Mouse (Mus musculus) heart, adult 2 months (tissue): ENCODE data around the gene Trp53tg5. TPM values are rescaled to one million over a fixed set of nuclear protein-coding genes. Genes with fewer than 3 reads are reported as not detected.

Experiments used
- DNase-seq, 2 experiments: peaks; one replicate each; pipeline ENCODE4 v3.0.0; 2021
- H3K27ac ChIP-seq: fragments of 200-600 bp; 2 replicates; pipeline ENCODE4 v1.8.1; 2022
- H3K27me3 ChIP-seq: fragments of 200-500 bp; 2 replicates; pipeline ENCODE4 v1.6.1; 2012; ENCODE audit warnings: mild to moderate bottlenecking, low read length, inconsistent platforms, mixed read lengths; ENCODE audit not compliant: control insufficient read depth, insufficient read depth
- H3K36me3 ChIP-seq: fragments of 200-500 bp; 2 replicates; pipeline ENCODE4 v1.6.1; 2012; ENCODE audit warnings: low read length, inconsistent platforms; ENCODE audit not compliant: control insufficient read depth, insufficient read depth
- H3K4me1 ChIP-seq: fragments of 200-500 bp; 2 replicates; pipeline ENCODE4 v1.6.1; 2011; ENCODE audit warnings: low read length; ENCODE audit not compliant: control insufficient read depth, insufficient read depth
- H3K4me3 ChIP-seq: fragments of 200-600 bp; 2 replicates; pipeline ENCODE4 v1.8.1; 2022
- H3K79me2 ChIP-seq: fragments of 200-500 bp; replicated peaks from 2 replicates; pipeline ENCODE4 v1.6.1; 2012; ENCODE audit warnings: mild to moderate bottlenecking, inconsistent platforms, low read length, moderate library complexity, mixed read lengths; ENCODE audit not compliant: control insufficient read depth, insufficient read depth
- H3K9ac ChIP-seq: fragments of 200-500 bp; 2 replicates; pipeline ENCODE4 v1.6.1; 2012; ENCODE audit warnings: low read depth, mild to moderate bottlenecking, control low read depth, inconsistent platforms, low read length, mixed read lengths
- CTCF ChIP-seq: fragments of 200-600 bp; IDR thresholded peaks from 2 replicates; pipeline ENCODE4 v1.8.1; 2022; ENCODE audit warnings: antibody characterized with exemption, mild to moderate bottlenecking, moderate library complexity
- EP300 ChIP-seq: fragments of 200-500 bp; IDR thresholded peaks from 2 replicates; pipeline ENCODE4 v1.6.1; 2011; ENCODE audit warnings: low read depth, low read length, control low read depth; ENCODE audit not compliant: insufficient read depth
- POLR2A ChIP-seq: fragments of 200-500 bp; IDR thresholded peaks from 2 replicates; pipeline ENCODE4 v1.6.1; 2011; ENCODE audit warnings: mild to moderate bottlenecking, low read depth, low read length, control low read depth; ENCODE audit not compliant: insufficient read depth
- WGBS: fragments of 180-500 bp; shearing (Covaris S2); methylation state at CpG from one replicate; pipeline ENCODE4 v1.1.7; 2018; 5-methylcytosine and 5-hydroxymethylcytosine counted together
- intact Hi-C: fragments of 180-260 bp; cut with DNase I; formaldehyde crosslinking; loops from one replicate; pipeline ENCODE4 v1.15.1; 2025
- polyA plus RNA-seq: library from polyadenylated mRNA; depleted of rRNA; stranded (reverse); fragments of >200 nt; gene quantifications from 2 replicates; pipeline ENCODE4 v1.2.3, GENCODE M21; 2012
- total RNA-seq, 2 experiments: library from RNA; stranded (reverse); gene quantifications; 2 replicates each; pipeline ENCODE4 v1.2.3; 2021

Gene Trp53tg5
- total and polyA plus RNA-seq, 3 experiments, result not detected

GRCm38 (mm10) chr2:164460745-164461551 lies 12.6 kb downstream of the Trp53tg5 start, which contains the start of gene Gm20458:
TSS of gene Gm20458 (plus strand) at chr2:164460967.
- peaks cover 4% of the 10 kb centered on the region for H3K4me1 ChIP-seq
- peak within 1 kb of the TSS; percentile 88 for H3K27ac ChIP-seq
- under 1% methylated on average over 78 of the region's 79 CpGs for WGBS
- H3K9ac ChIP-seq, result peak within 1 kb of the TSS; percentile 79
- H3K27me3 ChIP-seq, result no peaks in the 10 kb centered on the region
- TF ChIP-seq CTCF (peak; percentile 93), POLR2A (peak; percentile 71), EP300 (peak; percentile 85)
- peak; percentile 92 to 98 for DNase-seq
- H3K36me3 ChIP-seq, result no peaks in the 10 kb centered on the region
- no peaks in the 10 kb centered on the region for H3K79me2 ChIP-seq
- intact Hi-C loops, result loop anchor here (1.0 to 2.0 kb wide), 2 partner anchors 36 to 57 kb away; partner anchors contain the start of gene Pigt
- H3K4me3 ChIP-seq, result peak within 1 kb of the TSS; percentile 90

GRCm38 (mm10) chr2:164458535-164458934 lies 15.0 kb downstream of the Trp53tg5 start:
- no peak overlapping the region for H3K9ac ChIP-seq
- no peak overlapping the region for H3K4me3 ChIP-seq
- no peaks in the 10 kb centered on the region for H3K27me3 ChIP-seq
- H3K4me1 ChIP-seq, result peaks cover 15% of the 10 kb centered on the region
- no peaks in the 10 kb centered on the region for H3K36me3 ChIP-seq
- WGBS, result 83% methylated on average over 8 of the region's 8 CpGs
- no peak for DNase-seq
- no peaks in the 10 kb centered on the region for H3K79me2 ChIP-seq
- intact Hi-C loops, result no loop called here
- TF ChIP-seq CTCF (no peak), EP300 (no peak), POLR2A (no peak)
- H3K27ac ChIP-seq, result no peak overlapping the region

GRCm38 (mm10) chr2:164457942-164458341 lies 15.6 kb downstream of the Trp53tg5 start:
- H3K4me3 ChIP-seq, result no peak overlapping the region
- DNase-seq, result no peak
- H3K27ac ChIP-seq, result no peak overlapping the region

GRCm38 (mm10) chr2:164456864-164457300 lies 16.6 kb downstream of the Trp53tg5 start, which contains the start of gene Sys1:
TSS of gene Sys1 (plus strand) at chr2:164456964.
- H3K9ac ChIP-seq, result peak within 1 kb of the TSS; percentile 40; the same call in 1 of the 2 replicates
- H3K36me3 ChIP-seq, result no peaks in the 10 kb centered on the region
- no peak for DNase-seq
- 16% methylated on average over 7 of the region's 7 CpGs for WGBS
- H3K4me3 ChIP-seq, result no peak within 1 kb of the TSS
- TF ChIP-seq CTCF, result peak; percentile 44
- TF ChIP-seq EP300, result no peak
- TF ChIP-seq POLR2A, result no peak
- peaks cover 17% of the 10 kb centered on the region for H3K4me1 ChIP-seq
- no peaks in the 10 kb centered on the region for H3K79me2 ChIP-seq
- H3K27me3 ChIP-seq, result no peaks in the 10 kb centered on the region
- peak within 1 kb of the TSS; percentile 53 for H3K27ac ChIP-seq
- intact Hi-C loops, result loop anchor here (2.0 kb wide), 1 partner anchor 40 kb away; no protein-coding TSS in a partner anchor

More at GRCm38 (mm10) chr2:164457942-164458341, 15.6 kb downstream of the Trp53tg5 start:
- TF ChIP-seq POLR2A (no peak), EP300 (no peak), CTCF (no peak)
- 52% methylated on average over 7 of the region's 7 CpGs for WGBS
- Histone ChIP-seq H3K27me3 (no peaks in the 10 kb centered on the region), H3K4me1 (peaks cover 15% of the 10 kb centered on the region), H3K9ac (no peak overlapping the region), H3K36me3 (no peaks in the 10 kb centered on the region), H3K79me2 (no peaks in the 10 kb centered on the region)
- intact Hi-C loops, result loop anchor here (2.0 kb wide), 1 partner anchor 41 kb away; no protein-coding TSS in a partner anchor

- Histone ChIP-seq H3K79me2 (no peaks in the 10 kb centered on the region), H3K9ac (no peak overlapping the region), H3K27me3 (no peaks in the 10 kb centered on the region), H3K4me3 (no peak overlapping the region), H3K36me3 (no peaks in the 10 kb centered on the region), H3K4me1 (peaks cover 16% of the 10 kb centered on the region), H3K27ac (peak overlapping the region; percentile 43)
- DNase-seq, result no peak
- intact Hi-C loops, result loop anchor here (2.0 kb wide), 1 partner anchor 40 kb away; no protein-coding TSS in a partner anchor
- no peak for TF ChIP-seq EP300
- no peak for TF ChIP-seq POLR2A
- no peak for TF ChIP-seq CTCF
- WGBS, result 83% methylated on average over 1 of the region's 1 CpGs
Observed at GRCm38 (mm10) chr2:164456413-164456812, 17.1 kb downstream of the Trp53tg5 start.
